Mouse (Mus musculus): ENCODE data around the gene Slamf1.

The Slamf1 gene

GRCm38 (mm10) chr1:171766898-171767297 is at the start of gene Slamf1:
Gene Slamf1, plus strand, starts transcription at chr1:171767127.
- DNase-seq (ENCODE audit: low spot score): no peak

GRCm38 (mm10) chr1:171731195-171731594 is 35.7 kb upstream of the Slamf1 start:
- no peak for DNase-seq (ENCODE audit: low spot score)

- no peak for DNase-seq (ENCODE audit: low spot score)
Measured at GRCm38 (mm10) chr1:171734898-171735297, 32.0 kb upstream of the Slamf1 start.

- DNase-seq (ENCODE audit: low spot score): no peak
Measured at GRCm38 (mm10) chr1:171748127-171748969, 18.6 kb upstream of the Slamf1 start.

DNA sequence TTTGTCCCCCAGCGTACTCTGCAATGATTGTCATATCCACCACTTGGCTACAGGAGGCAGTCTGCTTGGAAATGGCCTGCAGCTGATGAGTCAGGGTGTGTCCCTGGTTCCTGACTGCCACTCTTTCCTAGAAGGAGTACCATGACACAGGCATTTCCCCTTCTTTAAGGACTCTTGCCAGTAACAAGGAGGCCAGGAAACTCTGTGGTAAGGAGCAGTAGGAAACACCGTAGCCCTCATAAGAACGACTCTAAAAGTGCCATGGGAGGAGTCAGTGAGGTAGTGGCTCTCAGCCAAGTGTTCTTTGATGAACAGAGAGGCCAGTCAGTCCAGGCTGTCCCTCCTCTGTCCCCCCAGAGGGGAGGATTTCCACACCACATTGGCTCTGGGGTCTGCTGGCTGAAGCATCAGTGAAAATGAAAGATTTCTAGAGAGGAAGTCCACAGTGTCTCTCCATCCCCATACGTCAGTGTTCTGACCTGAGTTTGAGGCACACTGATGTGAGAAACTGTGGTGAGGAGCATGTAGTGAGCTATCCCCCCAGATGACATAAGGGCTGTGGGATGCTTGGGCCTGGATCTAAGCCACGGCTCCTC is 5.0 kb upstream of the Slamf1 start:
- DNase-seq (ENCODE audit: low spot score): no peak

- no peak for DNase-seq (ENCODE audit: low spot score)
Measured at GRCm38 (mm10) chr1:171770996-171771395, 4.1 kb downstream of the Slamf1 start.

DNA sequence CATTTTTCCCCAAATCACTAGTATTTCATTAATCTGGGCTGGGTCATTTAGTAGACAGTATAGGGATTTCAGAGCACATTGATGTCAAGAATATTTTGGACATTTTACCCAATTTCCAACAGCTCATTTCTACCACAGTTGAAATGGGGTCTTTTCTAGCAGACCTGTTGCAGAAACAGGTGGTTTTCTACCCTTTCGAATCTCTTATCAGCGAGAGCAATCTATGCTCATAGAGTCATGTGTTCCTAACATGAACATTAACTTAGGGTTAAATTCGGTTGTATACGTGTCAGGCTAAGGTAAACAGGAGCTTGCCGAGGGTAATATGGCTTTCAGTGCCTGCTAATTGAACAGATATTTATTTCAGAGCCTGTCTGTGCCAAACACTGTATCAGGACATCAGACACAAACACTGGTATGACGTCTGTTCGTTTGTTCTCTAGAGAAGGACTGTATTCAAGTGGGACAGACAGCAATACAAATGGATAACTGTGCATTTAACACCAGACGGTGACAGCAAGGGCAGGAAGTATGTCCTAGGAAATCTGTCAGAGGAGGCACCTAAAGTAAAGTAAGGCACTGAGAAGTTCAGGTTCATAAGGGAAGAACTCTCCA is 5.3 kb downstream of the Slamf1 start:
- DNase-seq (ENCODE audit: low spot score): no peak

DNA sequence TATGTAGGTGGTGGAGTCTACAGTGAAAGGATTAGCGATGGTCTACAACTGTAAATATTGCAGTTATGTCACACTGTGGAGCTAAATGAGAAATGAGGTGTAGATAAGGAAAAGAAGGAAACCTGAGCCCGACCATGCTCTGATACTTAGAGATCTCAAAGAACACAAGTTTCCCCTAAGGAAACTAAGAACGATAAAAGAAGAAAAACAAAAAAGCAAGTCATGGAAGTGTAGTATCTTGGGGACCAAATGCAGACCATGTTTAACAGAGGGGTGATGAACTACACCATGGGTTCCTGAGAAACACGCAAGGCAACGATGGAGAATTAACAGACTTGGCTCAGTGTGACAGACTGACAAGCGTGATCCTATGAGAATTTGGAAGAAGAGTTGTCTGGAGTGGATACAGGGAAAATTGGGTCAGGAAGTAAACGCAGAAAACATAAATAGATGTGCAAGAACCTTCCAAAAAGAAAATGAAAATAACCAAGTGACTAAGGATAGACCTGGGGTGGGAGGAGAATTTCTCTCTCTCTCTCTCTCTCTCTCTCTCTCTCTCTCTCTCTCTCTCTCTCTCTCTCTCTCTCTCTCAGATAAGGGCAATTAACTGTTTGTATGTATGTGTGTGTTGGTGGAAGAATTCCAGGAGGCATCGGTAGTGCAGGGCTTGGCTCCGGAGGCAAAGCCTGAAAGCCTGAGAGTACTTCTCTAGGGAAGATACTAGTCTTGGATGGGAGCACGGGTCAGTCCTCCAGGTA is 6.5 kb downstream of the Slamf1 start:
- no peak for DNase-seq (ENCODE audit: low spot score)

DNA sequence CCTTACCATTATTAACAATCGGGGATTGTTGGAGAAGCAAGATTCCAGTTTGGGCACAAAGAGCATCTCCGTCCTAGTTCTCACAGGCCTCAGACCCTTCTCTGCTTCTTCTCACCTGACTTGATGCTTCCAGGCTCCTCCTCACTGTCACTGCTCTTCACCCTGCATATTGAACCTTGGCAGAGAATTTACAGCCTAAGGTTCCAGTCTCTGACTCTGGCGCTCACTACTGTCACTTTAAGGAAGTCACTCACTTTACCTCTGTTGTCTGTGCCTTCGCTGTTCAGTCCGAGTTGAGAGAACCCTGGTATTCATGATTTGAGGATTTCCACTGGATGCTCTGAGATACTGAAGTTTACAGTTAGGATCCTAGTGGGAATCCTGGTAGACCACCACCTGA is 7.3 kb downstream of the Slamf1 start:
- no peak for DNase-seq (ENCODE audit: low spot score)

GRCm38 (mm10) chr1:171774678-171775077 is 7.8 kb downstream of the Slamf1 start:
- DNase-seq (ENCODE audit: low spot score): no peak

DNA sequence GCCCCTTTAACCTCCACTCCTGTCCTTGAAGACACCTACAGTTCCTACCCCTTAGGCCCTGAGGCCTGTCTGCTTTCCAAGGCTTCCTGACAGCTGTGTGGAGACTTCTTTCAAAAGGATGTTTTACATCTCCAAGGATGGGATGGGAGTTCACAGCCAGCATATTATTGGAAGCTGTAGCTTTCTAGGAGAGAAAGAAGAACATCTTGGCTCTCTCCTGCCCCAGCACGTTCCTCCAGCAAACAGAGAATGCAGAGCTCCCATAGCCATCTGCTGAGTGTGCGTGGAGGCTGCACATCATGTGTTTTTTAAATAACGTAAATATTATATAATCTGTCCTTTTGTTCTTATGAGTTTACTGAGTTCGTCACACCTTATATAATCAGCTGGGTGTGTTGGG is 8.9 kb downstream of the Slamf1 start:
- no peak for DNase-seq (ENCODE audit: low spot score)

DNA sequence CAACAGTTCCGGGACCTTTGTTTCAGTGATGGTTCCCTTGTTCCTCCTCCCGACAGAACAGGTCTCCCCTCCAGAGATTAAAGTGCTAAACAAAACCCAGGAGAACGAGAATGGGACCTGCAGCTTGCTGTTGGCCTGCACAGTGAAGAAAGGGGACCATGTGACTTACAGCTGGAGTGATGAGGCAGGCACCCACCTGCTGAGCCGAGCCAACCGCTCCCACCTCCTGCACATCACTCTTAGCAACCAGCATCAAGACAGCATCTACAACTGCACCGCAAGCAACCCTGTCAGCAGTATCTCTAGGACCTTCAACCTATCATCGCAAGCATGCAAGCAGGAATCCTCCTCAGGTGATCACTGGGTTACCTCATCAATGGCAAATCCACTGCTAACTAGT is 10.1 kb downstream of the Slamf1 start:
- DNase-seq (ENCODE audit: low spot score): no peak

GRCm38 (mm10) chr1:171782287-171782915 is 15.5 kb downstream of the Slamf1 start:
- no peak for DNase-seq (ENCODE audit: low spot score)

GRCm38 (mm10) chr1:171785871-171786270 is 18.9 kb downstream of the Slamf1 start:
- DNase-seq (ENCODE audit: low spot score): no peak

DNA sequence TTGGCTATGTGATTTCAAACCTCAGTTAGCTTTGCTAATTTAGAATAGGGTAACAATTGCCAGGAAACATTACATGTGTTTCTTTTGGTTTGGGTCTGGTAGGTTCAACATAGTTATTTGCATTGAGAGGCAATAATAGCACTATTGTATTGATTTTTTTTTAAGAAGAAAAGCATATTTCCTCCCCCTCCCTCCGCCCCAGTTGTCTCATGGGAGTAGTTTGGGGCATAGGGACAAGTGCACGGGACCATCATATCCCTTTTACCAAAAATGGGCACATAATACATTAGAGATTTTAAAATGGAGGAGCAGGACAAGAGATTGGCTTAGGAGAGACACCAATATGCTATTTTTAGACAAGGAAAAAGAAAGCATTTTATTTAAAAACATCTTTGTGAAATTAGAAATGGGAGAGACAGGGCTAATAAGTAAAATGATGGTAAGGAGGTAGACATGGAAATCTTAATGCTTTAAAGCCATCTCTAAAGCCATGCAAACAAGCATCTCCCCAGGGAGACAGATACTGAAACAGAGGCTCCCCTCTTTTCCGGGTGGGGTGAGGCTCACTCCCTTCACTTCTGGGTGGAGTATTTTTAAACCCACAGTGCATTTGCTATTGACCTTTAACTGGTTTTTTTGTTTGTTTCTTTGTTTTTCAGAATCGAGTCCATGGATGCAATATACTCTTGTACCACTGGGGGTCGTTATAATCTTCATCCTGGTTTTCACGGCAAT is 20.5 kb downstream of the Slamf1 start:
- DNase-seq (ENCODE audit: low spot score): no peak

DNA sequence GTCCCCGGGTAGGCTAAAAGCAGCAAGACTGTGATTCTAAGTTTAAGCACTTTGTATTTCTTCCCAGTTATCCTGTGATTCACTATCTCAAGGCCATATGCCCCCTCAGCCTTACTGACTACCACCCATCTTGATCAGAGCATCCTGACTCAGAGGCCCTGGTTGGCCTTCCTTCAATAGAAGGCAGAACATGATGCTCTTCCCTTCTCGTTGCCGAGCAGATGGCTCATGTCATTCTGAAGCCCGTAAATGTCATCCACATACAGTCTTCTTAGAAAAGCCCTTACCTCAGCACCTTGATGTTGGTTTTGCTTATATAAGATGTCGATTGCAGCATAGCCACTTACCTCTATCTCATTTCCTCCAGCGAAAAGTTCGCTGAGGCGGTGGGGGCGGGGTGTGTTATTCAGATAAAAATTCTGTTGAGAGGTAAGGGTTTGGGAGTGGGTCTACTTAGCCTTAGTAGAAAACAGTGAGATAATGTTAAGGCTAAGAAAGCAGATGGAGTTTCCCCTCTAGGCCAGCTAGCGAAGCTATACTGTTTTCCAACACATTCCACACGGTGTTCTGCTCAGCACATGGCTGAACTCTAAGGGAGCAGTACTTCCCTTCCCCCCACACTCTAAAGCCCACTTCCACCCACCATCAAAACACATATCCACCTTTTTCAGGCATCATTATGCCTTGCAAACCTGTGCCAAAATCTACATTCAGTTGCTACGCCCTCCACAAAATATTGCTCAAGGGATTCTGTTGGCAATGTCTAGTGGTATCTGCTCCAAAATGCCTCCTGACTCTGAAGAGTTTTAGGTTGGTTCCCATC is 21.7 kb downstream of the Slamf1 start:
- DNase-seq (ENCODE audit: low spot score): no peak

DNA sequence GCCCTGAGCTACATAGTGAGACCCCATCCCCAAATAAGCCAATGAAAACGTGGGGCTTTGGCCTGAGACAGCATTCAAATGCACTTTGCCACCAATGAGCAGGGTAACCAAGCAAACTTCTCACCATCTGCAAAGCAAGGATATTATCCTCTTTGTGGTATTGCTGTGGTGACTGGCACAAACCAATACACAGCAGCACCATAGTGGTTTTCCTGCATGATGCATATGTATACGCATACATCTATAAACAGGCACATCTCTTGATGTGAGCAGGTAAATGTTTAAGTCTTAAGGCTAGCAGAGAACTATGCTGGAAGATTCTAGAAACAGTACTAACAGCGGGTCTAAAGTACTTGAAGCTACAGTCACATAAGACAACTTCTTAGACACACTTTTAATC is 22.5 kb downstream of the Slamf1 start:
- DNase-seq (ENCODE audit: low spot score): no peak

DNA sequence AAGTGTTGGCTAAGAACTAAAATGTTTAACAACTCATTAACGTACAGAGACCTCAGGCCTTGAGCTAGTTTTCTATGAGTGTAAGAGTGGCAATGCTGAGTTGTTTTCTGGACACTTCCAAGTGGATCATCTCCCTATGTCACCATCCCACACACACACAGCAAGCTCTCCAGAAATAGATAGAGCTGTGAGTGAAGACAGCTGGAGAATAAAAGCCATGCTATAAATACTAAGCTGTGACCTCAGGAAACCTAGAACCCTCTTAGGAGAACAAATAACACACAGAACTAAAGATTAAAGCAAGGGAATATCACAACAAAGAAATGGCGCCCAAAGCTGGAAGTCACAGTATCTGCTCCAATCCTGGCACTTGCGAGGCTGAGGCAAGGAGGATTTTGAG is 24.6 kb downstream of the Slamf1 start:
- no peak for DNase-seq (ENCODE audit: low spot score)

DNA sequence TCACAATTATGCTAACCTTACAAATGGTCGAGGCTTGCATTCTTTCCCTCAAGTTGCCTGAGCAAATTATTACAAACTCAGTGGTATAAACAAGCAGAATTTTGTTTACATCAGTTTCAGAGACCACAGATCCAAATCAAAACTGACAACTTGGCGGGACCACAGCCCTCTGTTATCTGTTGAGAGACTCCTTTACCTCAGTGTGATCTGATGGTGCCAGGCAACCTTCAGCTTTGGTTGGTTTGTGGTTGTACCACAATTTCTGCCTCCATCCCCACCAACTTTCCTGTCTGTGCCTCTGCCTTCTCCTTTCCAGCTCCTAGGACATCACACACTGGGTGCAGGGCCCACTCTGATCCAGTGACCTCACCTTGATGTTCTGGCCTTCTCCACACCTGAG is 29.3 kb downstream of the Slamf1 start:
- DNase-seq (ENCODE audit: low spot score): no peak

- DNase-seq (ENCODE audit: low spot score): no peak
Measured at GRCm38 (mm10) chr1:171797840-171798239, 30.9 kb downstream of the Slamf1 start.

Data from ovary, postnatal 10 days (tissue).